Mouse (Mus musculus) forebrain, postnatal 0 days (tissue): Measurements from ENCODE around the gene Txnrd2. TPM values are rescaled to one million over a fixed set of nuclear protein-coding genes. Genes with fewer than 3 reads are reported as not detected.

Experiments used
- ATAC-seq: fragments of 200-750 bp; cut with Nextera tagmentation; 2 replicates; pipeline ENCODE4 v1.8.0; 2017; ENCODE audit warnings: mild to moderate bottlenecking, moderate library complexity
- DNase-seq: peaks from one replicate; pipeline ENCODE4 v3.0.0-alpha.2; 2015
- H3K27ac ChIP-seq: fragments of 300-500 bp; sonication (generic); 2 replicates; pipeline ENCODE4 v1.5.1; 2014; ENCODE audit warnings: low read depth, mild to moderate bottlenecking, antibody characterized with exemption, low read length, moderate library complexity, mixed read lengths
- H3K27me3 ChIP-seq: fragments of 300-500 bp; sonication (generic); 2 replicates; pipeline ENCODE4 v1.6.1; 2014; ENCODE audit warnings: mild to moderate bottlenecking, low read length, mixed read lengths; ENCODE audit not compliant: insufficient read depth
- H3K36me3 ChIP-seq: fragments of 300-500 bp; sonication (generic); 2 replicates; pipeline ENCODE4 v1.6.1; 2014; ENCODE audit warnings: mild to moderate bottlenecking, moderate library complexity; ENCODE audit not compliant: insufficient read depth
- H3K4me1 ChIP-seq: fragments of 300-500 bp; sonication (generic); 2 replicates; pipeline ENCODE4 v1.6.1; 2014; ENCODE audit warnings: antibody characterized with exemption; ENCODE audit not compliant: insufficient read depth
- H3K4me2 ChIP-seq: fragments of 300-500 bp; sonication (generic); 2 replicates; pipeline ENCODE4 v1.6.1; 2014; ENCODE audit warnings: low read depth, mild to moderate bottlenecking, moderate library complexity
- H3K4me3 ChIP-seq: fragments of 300-500 bp; sonication (generic); 2 replicates; pipeline ENCODE4 v1.5.1; 2014; ENCODE audit warnings: low read depth, low read length, mixed read lengths
- H3K9ac ChIP-seq: fragments of 300-500 bp; sonication (generic); 2 replicates; pipeline ENCODE4 v1.6.1; 2014; ENCODE audit warnings: mild to moderate bottlenecking
- H3K9me3 ChIP-seq: fragments of 300-500 bp; sonication (generic); 2 replicates; pipeline ENCODE4 v1.6.1; 2016; ENCODE audit warnings: low read length
- CTCF ChIP-seq: sonication (generic); IDR thresholded peaks from 2 replicates; pipeline ENCODE4 v1.5.1; 2016; ENCODE audit warnings: antibody characterized with exemption, control low read depth, low read depth
- WGBS: fragments of 180-500 bp; shearing (Covaris S2); extraction: QIAGEN DNeasy Blood & Tissue Kit; methylation state at CpG from one replicate; pipeline ENCODE4 v1.1.7; 2014; 5-methylcytosine and 5-hydroxymethylcytosine counted together
- polyA plus RNA-seq: library from polyadenylated mRNA; unstranded; fragments of >200 nt; fragmentation: Nextera tagmentation; extraction: Ambion mirVana; gene quantifications from 2 replicates; pipeline ENCODE4 v1.2.1, GENCODE M21; 2015
- total RNA-seq: library from RNA; depleted of rRNA; stranded (reverse); fragments of >200 nt; gene quantifications from 2 replicates; pipeline ENCODE4 v1.2.3, GENCODE M21; 2014

Gene Txnrd2
- total and polyA plus RNA-seq, 2 experiments from 2014 or later: 9.7 to 34.4 TPM

- Histone ChIP-seq H3K9me3 (no peaks in the 10 kb centered on the region), H3K36me3 (peaks cover 18% of the 10 kb centered on the region), H3K27me3 (no peaks in the 10 kb centered on the region), H3K9ac (peak overlapping the region; percentile 72), H3K4me3 (peak overlapping the region; percentile 61), H3K4me2 (peak overlapping the region; percentile 95), H3K27ac (peak overlapping the region; percentile 70; the same call in 1 of the 2 replicates), H3K4me1 (peaks cover 18% of the 10 kb centered on the region; the same call in 1 of the 2 replicates)
- TF ChIP-seq CTCF: no peak
- no peak for DNase-seq
- WGBS: 46% methylated on average over 5 of the region's 5 CpGs
- ATAC-seq: no peak
Measured at GRCm38 (mm10) chr16:18393595-18393994, 32.6 kb upstream of the Txnrd2 start.

DNA sequence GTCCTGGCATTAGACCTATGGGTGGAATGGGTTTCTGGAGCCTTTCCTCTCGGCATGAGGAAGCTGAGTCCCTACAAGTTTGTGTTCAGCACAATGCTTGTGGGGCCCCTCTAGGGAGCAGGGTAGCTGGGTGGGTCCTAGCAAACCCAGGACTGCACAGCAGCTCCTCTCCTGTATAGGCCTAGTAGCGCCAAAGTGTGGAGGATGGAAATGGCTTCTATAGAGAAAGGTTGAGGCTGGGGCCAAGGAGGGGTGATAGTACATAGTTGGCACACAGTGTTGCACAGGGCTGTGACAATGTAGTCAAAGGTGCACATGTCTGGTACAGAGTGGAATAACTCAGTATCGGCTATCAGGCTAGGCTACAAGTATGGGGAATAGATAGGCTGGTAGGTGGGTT lies 32.1 kb upstream of the Txnrd2 start:
- H3K27me3 ChIP-seq: no peaks in the 10 kb centered on the region
- no peak overlapping the region for H3K9ac ChIP-seq
- TF ChIP-seq CTCF: no peak
- H3K4me1 ChIP-seq: peaks cover 18% of the 10 kb centered on the region; the same call in 1 of the 2 replicates
- no peaks in the 10 kb centered on the region for H3K9me3 ChIP-seq
- H3K36me3 ChIP-seq: peaks cover 23% of the 10 kb centered on the region
- no peak for DNase-seq
- ATAC-seq: no peak
- no peak overlapping the region for H3K4me3 ChIP-seq
- peak overlapping the region; percentile 95 for H3K4me2 ChIP-seq
- 49% methylated on average over 3 of the region's 3 CpGs for WGBS
- H3K27ac ChIP-seq: no peak overlapping the region

DNA sequence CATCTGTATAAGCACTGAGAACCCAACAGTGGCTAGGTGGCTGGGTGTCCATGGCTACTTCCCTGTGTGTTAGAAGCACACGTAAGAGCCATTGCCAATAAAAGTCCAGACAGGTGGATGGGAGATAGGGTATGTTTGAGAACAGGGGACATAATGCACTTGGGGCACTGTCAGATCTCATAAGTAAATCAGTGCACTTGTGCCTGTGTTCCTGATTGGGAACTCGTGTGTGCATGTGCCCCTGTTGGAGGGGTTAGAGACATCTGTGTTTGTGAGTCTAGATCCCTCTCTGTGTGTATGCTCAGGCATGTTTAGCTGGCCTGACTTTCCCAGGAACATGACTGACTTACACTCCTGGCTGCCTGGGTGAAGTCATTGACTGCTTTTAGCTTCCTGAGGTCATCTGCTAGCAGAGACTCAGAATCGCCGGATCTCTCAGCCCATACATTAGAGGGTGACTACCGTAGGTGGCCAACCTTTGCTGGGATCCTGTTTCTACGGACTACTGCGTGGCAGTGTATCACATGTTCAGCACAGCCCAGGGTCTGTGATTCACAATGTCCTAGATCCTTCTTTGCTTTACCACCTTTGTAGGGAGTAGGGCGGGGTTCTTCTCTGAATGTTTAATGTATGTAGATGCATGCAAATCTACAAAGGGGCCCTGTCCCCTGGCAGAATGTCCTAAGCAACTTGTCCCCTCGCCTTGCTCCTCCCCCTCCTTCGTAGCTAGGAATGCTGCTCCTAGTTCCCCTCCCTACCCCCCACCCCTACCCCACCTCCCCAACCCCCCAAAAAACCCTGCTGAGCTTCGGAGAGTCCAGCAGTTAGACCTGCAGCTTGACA lies 31.2 kb upstream of the Txnrd2 start:
- Histone ChIP-seq H3K27ac (0 out of 2 replicates have a peak overlapping the region, but pooled peaks have one; percentile 2), H3K9ac (no peak overlapping the region), H3K4me1 (peaks cover 18% of the 10 kb centered on the region; the same call in 1 of the 2 replicates), H3K4me3 (no peak overlapping the region), H3K9me3 (no peaks in the 10 kb centered on the region), H3K4me2 (no peak overlapping the region), H3K36me3 (peaks cover 32% of the 10 kb centered on the region), H3K27me3 (no peaks in the 10 kb centered on the region)
- 12% methylated on average over 11 of the region's 11 CpGs for WGBS
- TF ChIP-seq CTCF: no peak
- DNase-seq (no peak), ATAC-seq (no peak)

GRCm38 (mm10) chr16:18395620-18396036 lies 30.6 kb upstream of the Txnrd2 start:
- H3K4me1 ChIP-seq: peaks cover 22% of the 10 kb centered on the region; the same call in 1 of the 2 replicates
- ATAC-seq: no peak

GRCm38 (mm10) chr16:18396201-18396600 lies 30.0 kb upstream of the Txnrd2 start:
- no peak overlapping the region for H3K9ac ChIP-seq
- no peak for TF ChIP-seq CTCF
- H3K27ac ChIP-seq: no peak overlapping the region
- H3K4me2 ChIP-seq: no peak overlapping the region
- H3K9me3 ChIP-seq: no peaks in the 10 kb centered on the region
- ATAC-seq (peak; percentile 10), DNase-seq (no peak)
- WGBS: 41% methylated on average over 2 of the region's 2 CpGs
- H3K4me1 ChIP-seq: peaks cover 22% of the 10 kb centered on the region; the same call in 1 of the 2 replicates
- no peak overlapping the region for H3K4me3 ChIP-seq
- H3K27me3 ChIP-seq: no peaks in the 10 kb centered on the region
- H3K36me3 ChIP-seq: peaks cover 35% of the 10 kb centered on the region

More at GRCm38 (mm10) chr16:18395620-18396036, 30.6 kb upstream of the Txnrd2 start:
- no peak overlapping the region for H3K4me2 ChIP-seq
- TF ChIP-seq CTCF: no peak
- no peak overlapping the region for H3K4me3 ChIP-seq
- H3K9ac ChIP-seq: no peak overlapping the region
- DNase-seq: no peak
- 15% methylated on average over 6 of the region's 7 CpGs for WGBS
- H3K27ac ChIP-seq: no peak overlapping the region
- no peaks in the 10 kb centered on the region for H3K27me3 ChIP-seq
- H3K36me3 ChIP-seq: peaks cover 35% of the 10 kb centered on the region
- H3K9me3 ChIP-seq: no peaks in the 10 kb centered on the region

DNA sequence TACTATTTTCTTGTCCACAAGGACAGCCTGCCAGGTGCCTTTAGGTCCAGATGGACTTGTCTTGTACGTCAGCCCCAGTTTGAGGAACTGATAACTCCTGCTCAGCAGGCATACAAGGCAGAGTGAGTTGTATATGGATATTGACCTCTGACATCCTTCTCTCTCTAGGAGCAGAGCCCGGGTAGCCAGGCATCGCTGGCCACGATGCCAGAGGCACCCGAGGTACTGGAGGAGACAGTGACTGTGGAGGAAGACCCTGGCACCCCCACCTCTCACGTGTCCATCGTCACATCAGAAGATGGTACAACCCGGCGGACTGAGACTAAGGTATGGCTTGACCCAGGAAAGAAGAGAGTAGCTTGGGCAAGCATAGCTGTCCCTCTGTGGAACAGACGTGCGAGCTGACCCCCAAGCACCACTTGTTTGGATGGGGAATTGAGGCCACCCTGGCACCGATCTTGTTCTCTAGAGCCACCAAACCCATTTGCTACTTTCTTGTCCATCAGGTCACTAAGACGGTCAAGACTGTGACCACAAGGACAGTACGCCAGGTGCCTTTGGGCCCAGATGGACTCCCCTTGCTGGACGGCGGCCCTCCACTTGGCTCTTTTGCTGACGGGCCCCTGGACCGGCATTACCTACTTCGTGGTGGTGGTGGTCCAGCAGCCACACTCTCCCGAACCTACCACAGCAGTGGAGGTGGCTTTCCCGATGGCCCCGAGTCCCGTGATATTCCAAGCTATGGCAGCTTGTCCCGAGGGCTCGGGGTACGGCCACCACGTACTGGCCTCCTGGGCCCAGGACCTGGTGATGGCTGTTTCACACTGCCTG lies 29.2 kb upstream of the Txnrd2 start:
- no peak for DNase-seq
- Histone ChIP-seq H3K4me3 (no peak overlapping the region), H3K4me1 (peaks cover 22% of the 10 kb centered on the region; the same call in 1 of the 2 replicates), H3K27me3 (no peaks in the 10 kb centered on the region), H3K9ac (no peak overlapping the region), H3K27ac (no peak overlapping the region), H3K36me3 (peaks cover 43% of the 10 kb centered on the region), H3K4me2 (no peak overlapping the region), H3K9me3 (no peaks in the 10 kb centered on the region)
- WGBS: 95% methylated on average over 27 of the region's 27 CpGs
- no peak for TF ChIP-seq CTCF
- ATAC-seq: no peak
